Mouse (Mus musculus) ovary, postnatal 10 days (tissue): ENCODE measurements around the gene Megf11.

ENCODE experiments used
- DNase-seq: peaks from one replicate; pipeline ENCODE4 v3.0.0; 2022; ENCODE audit warnings: low spot score

The Megf11 gene

GRCm38 (mm10) chr9:64758052-64758451, 372.6 kb downstream of the Megf11 start:
- DNase-seq = no peak
